Mouse (Mus musculus) cerebellum, adult 9-11 months (tissue): ENCODE results near the gene Ccdc47.

ENCODE experiments used
- DNase-seq: peaks from one replicate; pipeline ENCODE4 v3.0.0; 2022

Gene Ccdc47

DNA sequence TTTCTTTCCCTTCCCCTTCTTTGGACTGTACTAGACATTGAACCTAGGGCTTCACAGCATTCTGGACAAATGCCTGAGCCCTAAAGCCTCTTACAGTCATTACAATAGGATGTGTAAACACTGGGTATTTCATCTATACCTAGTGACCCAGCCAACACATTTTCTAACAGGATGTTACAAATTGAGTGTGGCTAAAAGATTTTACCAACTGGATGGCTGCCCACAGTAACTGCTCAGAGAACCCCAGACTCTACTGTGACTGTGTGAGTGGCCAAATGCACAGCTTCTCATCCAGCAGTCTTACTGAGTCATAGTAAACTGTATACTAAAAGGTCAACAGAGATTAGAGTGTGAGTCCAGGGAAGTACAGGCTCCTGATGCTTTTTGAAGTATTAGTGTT is 20.8 kb downstream of the Ccdc47 start:
- no peak for DNase-seq

- DNase-seq = no peak
Observed at GRCm38 (mm10) chr11:106194891-106195290, 21.3 kb downstream of the Ccdc47 start.

GRCm38 (mm10) chr11:106194155-106194541 is 22.0 kb downstream of the Ccdc47 start:
- no peak for DNase-seq

DNA sequence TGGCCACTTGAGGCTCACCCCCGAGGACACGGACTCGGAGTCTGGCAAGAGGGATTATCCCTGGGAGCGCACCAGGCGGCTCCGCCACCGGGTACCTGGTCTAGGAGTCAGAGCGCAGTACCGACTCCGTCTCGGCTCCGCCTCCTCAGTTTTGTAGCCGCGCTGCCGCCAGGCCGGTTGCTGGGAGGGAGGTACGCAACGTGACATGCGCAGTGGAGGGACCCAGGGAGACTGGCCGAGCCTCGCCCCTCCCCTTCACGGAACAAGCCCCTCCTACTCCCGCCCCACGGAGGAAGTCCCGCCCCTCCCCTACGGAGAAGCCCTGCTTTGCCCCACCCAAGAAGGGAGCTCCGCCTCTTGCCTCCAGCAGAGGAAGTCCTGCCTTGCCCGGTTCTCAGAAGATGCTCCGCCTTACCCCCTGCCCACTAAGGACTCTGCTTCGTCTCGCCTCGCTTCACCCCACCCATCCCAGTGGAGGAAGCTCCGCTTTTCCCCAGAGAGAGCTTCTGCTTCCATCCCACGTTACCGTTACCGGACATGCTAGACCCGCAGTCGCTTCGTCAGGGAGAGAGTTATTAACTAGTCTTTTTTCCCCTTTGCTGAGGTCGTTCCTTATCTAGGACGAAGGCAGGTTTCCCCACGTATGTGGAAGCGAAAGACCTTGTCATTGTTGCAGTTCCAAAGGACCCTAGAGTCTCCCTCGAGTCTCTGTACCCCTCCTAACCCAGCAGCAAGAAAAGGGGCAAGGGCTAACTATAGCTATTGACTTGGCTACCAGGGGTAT is 22.6 kb downstream of the Ccdc47 start:
- peak; percentile 98 for DNase-seq

- no peak for DNase-seq
Observed at GRCm38 (mm10) chr11:106192657-106193370, 23.3 kb downstream of the Ccdc47 start.

DNA sequence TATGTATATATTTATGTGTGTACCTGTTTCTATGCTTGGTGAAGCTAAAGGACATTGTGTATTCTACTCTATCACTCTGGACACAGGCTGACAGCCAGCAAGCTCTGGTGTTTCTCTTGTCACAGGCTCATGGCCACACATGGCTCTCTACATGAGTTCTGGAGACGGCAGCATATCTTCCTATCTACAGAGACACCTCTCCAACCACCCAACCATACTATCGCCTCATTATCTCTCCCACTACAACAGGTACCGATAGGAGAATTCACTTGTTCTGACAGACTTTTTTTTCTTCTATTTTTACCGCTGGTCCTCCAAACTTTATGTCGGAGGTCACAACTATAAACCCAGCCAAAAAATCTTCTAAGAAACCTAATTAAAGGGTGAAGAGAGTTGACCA is 23.9 kb downstream of the Ccdc47 start:
- no peak for DNase-seq

- DNase-seq = no peak
Observed at GRCm38 (mm10) chr11:106191716-106192115, 24.4 kb downstream of the Ccdc47 start.

DNA sequence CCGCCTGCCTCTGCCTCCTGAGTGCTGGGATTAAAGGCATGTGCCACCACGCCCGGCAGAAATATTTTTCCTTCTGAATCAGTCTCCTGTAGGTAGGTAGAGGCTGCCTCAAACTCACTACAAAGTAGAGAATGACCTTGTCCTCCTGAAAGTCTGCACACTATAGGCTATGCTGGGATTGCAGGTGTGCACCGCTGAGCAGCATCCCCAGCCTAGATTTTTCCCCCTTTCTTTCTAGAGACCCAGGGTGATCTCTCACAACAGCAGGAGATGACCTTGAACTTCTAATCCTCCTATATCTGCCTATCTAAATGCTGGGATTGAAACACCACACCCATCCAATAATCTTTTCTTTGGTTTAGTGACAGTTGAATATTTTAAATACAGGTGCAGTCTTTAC is 28.8 kb downstream of the Ccdc47 start:
- DNase-seq = no peak

GRCm38 (mm10) chr11:106180449-106180801 is 35.7 kb downstream of the Ccdc47 start:
- no peak for DNase-seq

- peak; percentile 88 for DNase-seq
Observed at GRCm38 (mm10) chr11:106179711-106180448, 36.3 kb downstream of the Ccdc47 start.

DNA sequence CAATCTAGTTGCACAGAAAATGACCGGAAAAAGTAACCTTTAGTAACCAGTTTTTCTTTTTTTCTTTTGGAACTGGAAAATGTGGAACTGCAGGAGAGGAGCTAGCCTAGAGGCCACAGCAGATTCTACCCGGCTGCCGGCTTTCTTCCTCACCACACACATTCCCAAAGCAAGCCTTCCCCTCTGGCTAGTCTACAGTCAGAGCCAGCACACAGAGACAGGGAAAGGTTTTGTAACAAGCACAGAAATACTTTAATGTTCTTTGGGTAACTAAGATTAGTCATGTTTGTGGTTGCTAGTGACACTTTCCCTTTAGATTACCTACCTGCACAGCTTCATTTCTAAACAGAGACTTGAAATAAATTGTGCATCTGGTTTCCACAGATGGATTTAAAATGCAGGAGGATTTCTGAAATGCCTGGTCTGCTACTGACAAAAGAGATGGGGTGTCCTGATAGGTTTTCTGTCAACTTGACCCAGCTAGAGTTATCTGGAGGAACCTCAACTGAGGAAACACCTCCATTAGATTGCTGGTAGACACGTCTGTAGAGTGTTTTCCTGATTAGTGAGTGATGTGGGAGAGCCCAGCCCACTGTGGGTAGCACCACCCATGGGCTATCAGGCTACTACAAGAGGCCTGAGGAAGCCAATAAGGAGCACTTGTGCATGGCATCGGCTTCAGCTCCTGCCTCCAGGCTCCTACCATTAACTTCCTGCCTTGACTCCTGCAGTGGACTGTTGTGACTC is 37.9 kb downstream of the Ccdc47 start:
- no peak for DNase-seq

- DNase-seq = no peak
Observed at GRCm38 (mm10) chr11:106176372-106176771, 39.8 kb downstream of the Ccdc47 start.

DNA sequence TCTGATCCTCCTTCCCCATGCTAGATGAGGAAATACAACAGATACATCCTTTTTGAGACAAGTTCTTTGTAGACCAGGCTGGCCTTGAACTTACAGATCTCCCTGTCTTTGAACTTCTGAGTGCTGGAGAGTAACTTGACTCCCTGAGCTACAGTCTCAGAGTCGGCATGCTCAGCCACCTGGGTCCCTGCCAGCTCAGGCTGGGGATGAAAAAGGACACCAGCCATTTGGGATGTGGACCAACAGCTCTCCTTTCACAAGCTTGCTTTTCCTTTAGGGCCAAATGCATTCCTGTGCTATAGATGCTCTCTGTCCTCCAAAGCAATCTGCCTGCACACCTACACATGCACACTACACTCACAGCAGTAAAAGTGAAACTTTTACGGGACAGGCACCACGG is 41.1 kb downstream of the Ccdc47 start:
- DNase-seq = peak; percentile 79

GRCm38 (mm10) chr11:106174372-106174771 is 41.8 kb downstream of the Ccdc47 start:
- DNase-seq = peak; percentile 79

GRCm38 (mm10) chr11:106173228-106173627 is 42.9 kb downstream of the Ccdc47 start:
- DNase-seq = no peak

DNA sequence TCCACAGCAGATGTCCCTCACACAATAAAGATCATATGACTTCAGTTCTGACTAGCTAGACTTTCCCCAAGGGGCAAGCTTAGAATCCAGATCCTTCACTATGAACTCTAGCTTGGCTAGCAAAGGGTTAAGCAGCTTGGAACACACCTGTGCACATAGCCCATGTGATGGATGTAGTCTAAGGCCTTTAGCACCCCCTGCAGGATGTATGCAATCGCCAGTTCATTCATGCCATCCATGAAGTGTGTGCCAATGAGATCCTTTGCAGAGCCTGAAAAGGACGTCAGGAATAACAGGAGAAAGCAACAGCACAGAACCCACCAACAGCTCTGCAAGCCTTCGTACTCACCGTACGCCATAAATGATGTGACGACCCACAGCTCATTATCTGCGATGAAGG is 45.3 kb downstream of the Ccdc47 start:
- DNase-seq = no peak

DNA sequence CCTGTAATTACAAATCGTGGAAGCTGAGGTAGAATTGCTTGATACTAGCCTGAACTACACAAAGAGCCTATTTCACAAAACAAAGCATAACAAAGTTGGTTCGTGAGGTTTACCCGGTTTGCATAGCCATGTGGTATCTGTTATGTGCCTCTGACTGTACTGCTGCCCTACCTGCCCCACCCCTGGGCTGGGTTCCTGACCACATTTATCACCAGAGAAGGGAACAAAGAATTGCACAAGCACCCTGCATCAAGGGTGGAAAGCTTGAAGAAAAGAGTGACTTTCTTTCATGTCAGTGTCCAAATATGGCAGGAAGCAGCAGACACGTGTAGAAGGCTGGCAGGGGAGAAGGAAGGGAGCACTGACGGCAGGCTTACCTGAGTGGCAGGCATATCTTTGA is 48.7 kb downstream of the Ccdc47 start:
- DNase-seq = no peak

DNA sequence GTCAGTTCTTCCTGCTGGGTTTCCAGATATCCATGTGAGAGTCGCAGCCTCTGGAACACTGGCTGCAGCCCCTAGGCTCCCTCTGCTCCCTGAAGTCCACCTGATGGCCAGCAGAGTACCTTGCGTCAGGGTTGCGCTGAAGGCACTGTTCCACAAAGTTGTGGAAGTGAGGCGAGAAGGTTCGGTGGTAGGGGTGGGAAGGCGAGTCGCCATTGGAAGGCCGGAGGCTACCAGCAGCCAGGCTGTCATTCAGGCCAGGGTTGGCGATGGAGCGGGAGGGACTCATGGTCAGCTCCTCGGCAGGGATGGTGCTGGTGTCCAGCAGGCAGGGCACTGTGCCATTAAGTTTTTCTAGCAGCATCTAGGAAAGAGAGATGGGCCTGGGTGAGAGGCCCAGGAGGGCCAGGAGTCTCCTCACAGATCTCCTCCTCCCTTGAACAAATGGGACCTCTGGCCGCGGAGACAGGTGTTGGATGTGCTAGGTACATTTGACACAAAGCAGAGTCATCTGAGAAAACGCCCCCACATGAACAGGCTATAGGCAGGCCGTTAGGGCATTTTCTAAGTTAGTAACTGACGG is 51.5 kb downstream of the Ccdc47 start:
- DNase-seq = no peak

- DNase-seq = no peak
Observed at GRCm38 (mm10) chr11:106163546-106163945, 52.6 kb downstream of the Ccdc47 start.

DNA sequence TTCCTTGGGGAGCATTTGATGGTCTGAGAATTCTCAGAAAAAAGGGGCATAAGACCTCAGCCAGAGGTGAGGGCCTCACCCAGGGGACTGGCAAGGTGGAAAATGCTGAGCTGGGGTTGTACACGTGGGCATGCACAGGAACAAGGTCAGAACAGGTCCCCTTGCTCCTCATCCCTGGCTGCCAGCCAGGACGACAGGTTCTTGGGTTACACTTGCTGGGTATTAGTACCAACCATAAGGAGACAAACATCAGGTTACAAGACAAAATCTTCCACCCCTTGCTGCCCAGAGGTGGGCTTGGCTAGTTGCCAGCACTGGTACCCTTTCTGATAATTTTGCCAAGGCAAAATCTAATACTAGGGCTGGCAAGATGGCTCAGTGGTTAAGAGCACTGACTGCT is 53.9 kb downstream of the Ccdc47 start:
- peak; percentile 70 for DNase-seq

DNA sequence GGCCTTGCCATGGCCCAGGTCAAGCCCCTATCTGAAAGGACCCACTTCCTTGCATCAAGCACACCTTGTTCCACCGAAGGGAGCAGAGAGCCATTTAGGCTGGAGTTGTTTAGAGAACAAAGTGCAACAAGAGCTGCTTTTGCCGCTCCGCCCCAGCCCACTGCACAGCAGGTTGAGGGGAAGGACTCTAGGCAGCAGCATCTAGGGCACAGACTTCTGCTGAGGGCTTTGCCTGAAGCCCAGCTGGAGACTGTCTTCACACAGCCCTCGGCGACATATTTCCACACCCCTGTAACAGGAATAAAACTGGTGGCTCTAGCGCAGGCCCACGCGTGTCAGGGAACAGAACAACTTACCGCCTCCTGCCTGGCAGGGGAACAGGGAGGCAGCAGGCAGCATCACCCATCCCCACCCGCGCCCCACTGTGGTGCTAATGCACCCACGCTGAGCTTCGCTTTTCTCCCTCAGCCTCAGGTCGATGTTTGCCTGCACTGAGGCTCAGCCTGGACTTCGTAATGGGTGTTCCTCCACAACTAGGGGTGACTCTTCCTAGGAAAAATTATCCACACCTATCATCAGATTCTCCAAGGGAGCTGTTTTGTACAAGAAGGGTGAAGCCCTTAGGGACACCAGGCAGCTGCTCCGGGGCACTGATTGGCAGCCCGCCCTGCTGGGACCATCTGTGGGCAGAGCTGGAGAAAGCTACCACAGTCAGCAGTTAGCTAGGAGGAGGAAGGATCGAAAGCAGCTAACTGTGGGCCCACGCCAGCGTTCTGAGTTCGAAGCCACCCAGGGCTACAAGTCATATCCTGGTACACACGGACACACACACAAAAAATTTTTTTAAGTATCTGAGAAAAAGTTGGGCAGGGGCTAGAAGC is 55.1 kb downstream of the Ccdc47 start, which contains the start of the genes Gm10840 and Limd2:
Gene Gm10840, plus strand, starts transcription at position 10 of the 881 bp plus-strand sequence.
Gene Limd2, minus strand, starts transcription at position 20 of the 881 bp plus-strand sequence.
- peak; percentile 85 for DNase-seq
